Mouse (Mus musculus): ENCODE data around the gene Abcb5. TPM values are rescaled to one million over a fixed set of nuclear protein-coding genes. Genes with fewer than 3 reads are reported as not detected.

Gene Abcb5
- total and polyA plus RNA-seq, 3 experiments: not detected

DNA sequence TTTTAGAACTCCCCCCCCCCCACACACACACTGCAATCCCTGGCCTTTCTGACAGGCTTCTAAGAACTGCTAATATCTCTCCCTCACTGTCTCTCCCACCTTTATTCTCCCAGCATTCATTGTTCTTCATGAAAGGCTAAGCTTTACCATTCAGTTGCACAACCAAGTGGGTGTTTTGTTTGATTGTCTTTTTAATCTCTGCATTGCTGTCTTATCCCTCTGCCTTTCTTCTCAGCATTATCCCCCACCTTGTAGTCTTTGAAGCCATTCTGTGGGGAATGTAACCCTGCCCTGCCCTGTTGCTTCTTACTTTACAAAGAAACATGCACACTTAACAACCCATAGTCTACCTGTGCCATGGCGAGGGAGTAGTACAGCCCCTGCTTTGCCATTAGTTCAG is 48.5 kb downstream of the Abcb5 start:
- in situ Hi-C loops (cut with MboI; ENCODE audit: low pct_ligation_motif_present, low pct_unique_long_range_greater_than_20kb, low sequenced_read_pairs): no loop called here
- no peak overlapping the region for H3K4me3 ChIP-seq (replicated peaks in 1 of 3; ENCODE audit: low read depth in 2 of 3, low read length in 2 of 3, poor library complexity in 1 of 3)
- no peak for DNase-seq (ENCODE audit: extremely low read depth)
- H3K9ac ChIP-seq (ENCODE audit: insufficient read depth, low read depth): no peak overlapping the region
- TF ChIP-seq JUN (IDR thresholded peaks at IDR 0.05; ENCODE audit: insufficient read depth, low read depth, low read length): no peak
- TF ChIP-seq ZMIZ1 (IDR thresholded peaks at IDR 0.05; ENCODE audit: low read depth, low read length): no peak
- no peak for TF ChIP-seq IRF4 (IDR thresholded peaks at IDR 0.05; ENCODE audit: low read depth, low read length)
- no peak for TF ChIP-seq UBTF (IDR thresholded peaks at IDR 0.05; ENCODE audit: low read depth, low read length)
- TF ChIP-seq NELFE (IDR thresholded peaks at IDR 0.05; ENCODE audit: low read depth, low read length): no peak
- TF ChIP-seq MEF2A (IDR thresholded peaks at IDR 0.05; ENCODE audit: borderline replicate concordance, low read depth, low read length): no peak
- no peak overlapping the region for H3K27ac ChIP-seq (ENCODE audit: insufficient read depth, low read depth)
- H3K27me3 ChIP-seq (replicated peaks): no peaks in the 10 kb centered on the region
- no peaks in the 10 kb centered on the region for H3K79me2 ChIP-seq (replicated peaks; ENCODE audit: control insufficient read depth, extremely low read depth, insufficient read depth, poor library complexity, severe bottlenecking)
- H3K36me3 ChIP-seq (replicated peaks in 1 of 2; ENCODE audit: control insufficient read depth in 1 of 2, insufficient read depth in 1 of 2, low read length in 1 of 2): no peaks in the 10 kb centered on the region
- no peaks in the 10 kb centered on the region for H3K4me1 ChIP-seq (ENCODE audit: control insufficient read depth in 1 of 2, insufficient read depth in 2 of 2)
- dilution Hi-C loops (cut with MboI; ENCODE audit: extremely low pct_ligation_motif_present, extremely low pct_unique_long_range_greater_than_20kb, low sequenced_read_pairs): no loop called here
- no peaks in the 10 kb centered on the region for H3K9me3 ChIP-seq (replicated peaks; ENCODE audit: low read length)
- H3K4me2 ChIP-seq (ENCODE audit: insufficient read depth, low read depth, poor library complexity, severe bottlenecking): no peak overlapping the region

DNA sequence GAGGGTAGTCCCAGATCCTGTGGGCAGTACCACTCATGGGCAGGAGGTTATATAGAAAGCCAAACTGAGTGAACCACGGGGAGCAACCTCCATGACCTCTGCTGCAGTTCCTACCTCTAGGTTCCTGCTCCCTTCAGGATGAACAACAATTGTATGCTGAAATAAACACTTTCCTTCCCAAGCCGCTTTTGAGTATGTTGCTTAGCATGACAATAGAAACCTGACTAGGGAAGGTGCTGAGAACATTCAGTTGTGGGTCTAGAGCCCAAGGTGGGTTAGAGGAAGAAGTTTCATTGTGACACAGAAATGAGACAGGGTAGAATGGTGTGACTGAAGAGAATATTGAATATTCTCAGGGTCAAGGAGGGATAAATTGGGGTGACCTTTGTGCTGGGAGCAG is 55.9 kb downstream of the Abcb5 start:
- dilution Hi-C loops (cut with MboI; ENCODE audit: extremely low pct_ligation_motif_present, extremely low pct_unique_long_range_greater_than_20kb, low sequenced_read_pairs): no loop called here
- H3K9ac ChIP-seq (ENCODE audit: insufficient read depth, low read depth): no peak overlapping the region

DNA sequence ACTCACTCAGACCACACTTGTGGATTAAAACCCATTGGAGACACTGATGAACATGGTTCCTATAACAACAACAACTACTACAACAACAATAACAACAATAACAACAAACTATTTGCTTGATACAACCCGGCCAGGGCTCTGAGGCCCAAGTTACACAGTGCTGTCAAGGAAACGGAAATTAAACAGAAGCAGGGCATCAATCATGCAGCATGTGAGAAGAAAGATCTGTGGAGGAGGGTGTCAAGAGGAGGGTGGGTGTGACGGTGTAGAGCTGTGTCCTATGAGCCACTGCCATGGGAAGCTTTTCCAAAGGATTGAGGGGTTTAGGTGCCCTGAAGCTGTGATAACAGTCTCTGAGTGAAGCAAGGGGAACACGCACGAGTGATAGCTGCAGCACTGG is 64.0 kb downstream of the Abcb5 start:
- DNase-seq (ENCODE audit: extremely low read depth): no peak
- H3K4me2 ChIP-seq (ENCODE audit: insufficient read depth, low read depth, poor library complexity, severe bottlenecking): no peak overlapping the region
- dilution Hi-C loops (cut with MboI; ENCODE audit: extremely low pct_ligation_motif_present, extremely low pct_unique_long_range_greater_than_20kb, low sequenced_read_pairs): no loop called here
- in situ Hi-C loops (cut with MboI; ENCODE audit: low pct_ligation_motif_present, low pct_unique_long_range_greater_than_20kb, low sequenced_read_pairs): no loop called here
- no peak for TF ChIP-seq ZMIZ1 (IDR thresholded peaks at IDR 0.05; ENCODE audit: low read depth, low read length)
- no peaks in the 10 kb centered on the region for H3K36me3 ChIP-seq (replicated peaks in 1 of 2; ENCODE audit: control insufficient read depth in 1 of 2, insufficient read depth in 1 of 2, low read length in 1 of 2)
- no peak overlapping the region for H3K27ac ChIP-seq (ENCODE audit: insufficient read depth, low read depth)
- H3K9ac ChIP-seq (ENCODE audit: insufficient read depth, low read depth): no peak overlapping the region
- no peak overlapping the region for H3K4me3 ChIP-seq (replicated peaks in 1 of 3; ENCODE audit: low read depth in 2 of 3, low read length in 2 of 3, poor library complexity in 1 of 3)
- no peaks in the 10 kb centered on the region for H3K27me3 ChIP-seq (replicated peaks)
- no peaks in the 10 kb centered on the region for H3K79me2 ChIP-seq (replicated peaks; ENCODE audit: control insufficient read depth, extremely low read depth, insufficient read depth, poor library complexity, severe bottlenecking)
- no peaks in the 10 kb centered on the region for H3K4me1 ChIP-seq (ENCODE audit: control insufficient read depth in 1 of 2, insufficient read depth in 2 of 2)
- H3K9me3 ChIP-seq (replicated peaks; ENCODE audit: low read length): no peaks in the 10 kb centered on the region

More for the DNA sequence above, 55.9 kb downstream of the Abcb5 start:
- no peaks in the 10 kb centered on the region for H3K27me3 ChIP-seq (replicated peaks)
- no peak overlapping the region for H3K27ac ChIP-seq (ENCODE audit: insufficient read depth, low read depth)
- no peaks in the 10 kb centered on the region for H3K4me1 ChIP-seq (ENCODE audit: control insufficient read depth in 1 of 2, insufficient read depth in 2 of 2)
- DNase-seq (ENCODE audit: extremely low read depth): no peak
- H3K79me2 ChIP-seq (replicated peaks; ENCODE audit: control insufficient read depth, extremely low read depth, insufficient read depth, poor library complexity, severe bottlenecking): no peaks in the 10 kb centered on the region
- TF ChIP-seq ZC3H11A (IDR thresholded peaks at IDR 0.05; ENCODE audit: low read depth, low read length): no peak
- no peak for TF ChIP-seq GABPA (IDR thresholded peaks at IDR 0.05; ENCODE audit: insufficient replicate concordance, low read depth, low read length)
- TF ChIP-seq POLR2AphosphoS2 (IDR thresholded peaks at IDR 0.05; ENCODE audit: low read depth, low read length): no peak
- no peak for TF ChIP-seq NELFE (IDR thresholded peaks at IDR 0.05; ENCODE audit: low read depth, low read length)
- TF ChIP-seq POLR2A (IDR thresholded peaks at IDR 0.05; ENCODE audit: low read depth, low read length): no peak
- no peak for TF ChIP-seq RCOR1 (conservative IDR thresholded peaks at IDR 0.05; ENCODE audit: low read depth, low read length)
- TF ChIP-seq USF2 (conservative IDR thresholded peaks at IDR 0.05; ENCODE audit: low read depth, low read length): no peak
- H3K9me3 ChIP-seq (replicated peaks; ENCODE audit: low read length): no peaks in the 10 kb centered on the region
- H3K4me3 ChIP-seq (replicated peaks in 1 of 3; ENCODE audit: low read depth in 2 of 3, low read length in 2 of 3, poor library complexity in 1 of 3): no peak overlapping the region
- no peaks in the 10 kb centered on the region for H3K36me3 ChIP-seq (replicated peaks in 1 of 2; ENCODE audit: control insufficient read depth in 1 of 2, insufficient read depth in 1 of 2, low read length in 1 of 2)
- in situ Hi-C loops (cut with MboI; ENCODE audit: low pct_ligation_motif_present, low pct_unique_long_range_greater_than_20kb, low sequenced_read_pairs): no loop called here
- no peak overlapping the region for H3K4me2 ChIP-seq (ENCODE audit: insufficient read depth, low read depth, poor library complexity, severe bottlenecking)
